Mouse (Mus musculus) heart, embryonic 16.5 days (tissue): ENCODE measurements around the gene Rtl6. TPM values are rescaled to one million over a fixed set of nuclear protein-coding genes. Genes with fewer than 3 reads are reported as not detected.
A peak's percentile ranks its signal among the peaks of the same experiment; 100 is the strongest.

Source experiments
- ATAC-seq: fragments of 200-750 bp; cut with Nextera tagmentation; replicated peaks from 2 replicates; pipeline ENCODE4 v1.8.0; 2017; ENCODE audit warnings: moderate number of reproducible peaks; ENCODE audit not compliant: insufficient read depth, low FRiP score; ENCODE audit errors: extremely low read depth
- H3K27ac ChIP-seq: fragments of 300-500 bp; sonication (generic); 2 replicates; pipeline ENCODE4 v1.5.1; 2014; ENCODE audit warnings: mild to moderate bottlenecking, low read length, control low read depth, moderate library complexity
- H3K27me3 ChIP-seq: fragments of 300-500 bp; sonication (generic); 2 replicates; pipeline ENCODE4 v1.6.1; 2014; ENCODE audit warnings: low read length, mixed read lengths; ENCODE audit not compliant: control insufficient read depth, insufficient read depth
- H3K36me3 ChIP-seq: fragments of 300-500 bp; sonication (generic); 2 replicates; pipeline ENCODE4 v1.6.1; 2014; ENCODE audit not compliant: control insufficient read depth, insufficient read depth
- H3K4me1 ChIP-seq: fragments of 300-500 bp; sonication (generic); 2 replicates; pipeline ENCODE4 v1.6.1; 2014; ENCODE audit warnings: low read length, mixed read lengths; ENCODE audit not compliant: control insufficient read depth, insufficient read depth
- H3K4me2 ChIP-seq: fragments of 300-500 bp; sonication (generic); 2 replicates; pipeline ENCODE4 v1.6.1; 2014; ENCODE audit warnings: low read depth, mild to moderate bottlenecking, control low read depth, low read length
- H3K4me3 ChIP-seq: fragments of 300-500 bp; sonication (generic); 2 replicates; pipeline ENCODE4 v1.5.1; 2014; ENCODE audit warnings: mild to moderate bottlenecking, control low read depth, low read length
- H3K9ac ChIP-seq: fragments of 300-500 bp; sonication (generic); 2 replicates; pipeline ENCODE4 v1.6.1; 2014; ENCODE audit warnings: low read length, control low read depth
- H3K9me3 ChIP-seq: fragments of 300-500 bp; sonication (generic); replicated peaks from 2 replicates; pipeline ENCODE4 v1.6.1; 2016; ENCODE audit warnings: low read length; ENCODE audit not compliant: control insufficient read depth
- WGBS: fragments of 180-500 bp; shearing (Covaris S2); extraction: QIAGEN DNeasy Blood & Tissue Kit; methylation state at CpG from one replicate; pipeline ENCODE4 v1.1.7; 2014; 5-methylcytosine and 5-hydroxymethylcytosine counted together
- polyA plus RNA-seq: library from polyadenylated mRNA; unstranded; fragments of >200 nt; fragmentation: Nextera tagmentation; extraction: Ambion mirVana; gene quantifications from 2 replicates; pipeline ENCODE4 v1.2.1, GENCODE M21; 2015

The Rtl6 gene
- polyA plus RNA-seq, result 9.7 and 9.9 TPM in 2 replicates

DNA sequence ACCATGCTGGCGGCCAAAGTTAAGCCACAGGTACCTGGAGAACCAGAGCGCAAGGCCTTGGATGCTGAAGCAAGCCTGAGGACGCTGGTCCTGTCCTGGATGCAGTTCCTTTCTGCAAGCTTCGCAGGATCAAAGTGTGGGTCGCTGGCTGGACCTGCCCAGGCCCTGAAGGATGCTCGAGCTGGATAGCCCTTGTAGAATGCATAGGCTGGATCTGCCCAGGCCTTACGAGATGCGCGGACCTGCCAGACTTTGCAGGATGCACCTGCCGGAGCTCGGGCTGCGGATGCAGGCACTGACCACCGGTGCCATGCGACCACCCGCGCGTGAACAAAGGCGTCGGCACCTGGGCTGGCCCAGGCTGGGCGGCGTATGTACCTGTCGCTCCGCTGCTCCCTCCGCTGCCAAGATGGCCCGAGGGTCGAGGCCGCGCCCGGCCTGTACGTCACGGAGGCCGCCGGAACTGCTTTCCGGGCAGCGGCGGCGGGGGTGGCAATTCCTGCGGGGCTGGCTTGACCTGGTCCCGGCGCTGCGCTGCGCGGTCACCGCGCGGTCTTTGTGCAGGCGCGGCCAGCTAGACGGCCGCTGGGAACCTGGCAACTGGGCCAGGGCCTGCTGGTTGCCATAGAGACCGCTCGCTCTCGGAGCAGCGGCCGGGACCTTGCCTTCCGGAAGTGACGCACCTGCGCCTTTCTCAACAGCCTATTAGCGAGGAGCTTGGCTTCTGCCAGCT lies at the start of gene Rtl6:
Gene Rtl6, minus strand, starts transcription at position 635 of the 733 bp plus-strand sequence.
- ATAC-seq, result peak; percentile 87
- Histone ChIP-seq H3K27me3 (no peaks in the 10 kb centered on the region), H3K9me3 (no peaks in the 10 kb centered on the region), H3K27ac (peak within 1 kb of the TSS; percentile 24; the same call in 1 of the 2 replicates), H3K4me3 (peak within 1 kb of the TSS; percentile 76), H3K4me1 (0 out of 2 replicates have a peak, but pooled peaks cover 2% of the 10 kb centered on the region), H3K9ac (peak within 1 kb of the TSS; percentile 84), H3K36me3 (peaks cover 8% of the 10 kb centered on the region; the same call in 1 of the 2 replicates), H3K4me2 (peak within 1 kb of the TSS; percentile 72)
- WGBS, result 9% methylated on average over 59 of the region's 59 CpGs

DNA sequence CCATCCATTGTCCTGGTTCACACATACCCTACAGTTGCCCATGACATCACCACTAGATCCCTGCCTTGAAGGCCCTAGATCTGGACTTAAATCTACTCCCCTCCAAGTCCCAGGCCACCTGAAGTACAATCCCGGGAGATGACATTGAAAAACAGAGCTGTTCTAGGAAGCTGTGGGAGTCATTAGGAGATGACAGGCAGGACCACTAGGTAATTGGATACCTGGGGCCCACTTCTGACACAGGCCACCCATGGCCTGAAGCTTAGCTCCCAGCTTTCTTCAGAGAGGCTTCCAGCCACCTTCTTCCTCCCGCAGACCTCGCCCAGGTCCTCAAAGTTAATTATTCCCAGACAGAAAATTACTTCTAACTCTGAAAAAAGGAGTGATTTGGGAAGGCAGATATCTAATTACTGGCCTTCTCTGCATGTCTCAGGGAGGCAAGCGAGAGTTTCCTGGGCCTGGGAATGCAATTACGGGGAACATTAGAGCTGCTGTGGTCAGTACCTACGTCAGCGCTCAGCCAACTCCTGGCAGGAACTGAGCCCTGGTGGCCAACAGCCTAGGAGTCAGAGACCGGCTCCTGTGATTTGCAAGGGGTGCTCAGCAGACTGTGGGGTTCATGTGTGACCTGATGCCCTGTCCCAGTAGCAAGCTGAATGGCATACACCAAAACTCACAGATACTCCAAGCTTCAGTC lies 45.8 kb upstream of the Rtl6 start:
- H3K4me3 ChIP-seq, result no peak overlapping the region
- no peaks in the 10 kb centered on the region for H3K27me3 ChIP-seq
- H3K27ac ChIP-seq, result no peak overlapping the region
- no peak overlapping the region for H3K4me2 ChIP-seq
- H3K36me3 ChIP-seq, result no peaks in the 10 kb centered on the region
- H3K9me3 ChIP-seq, result no peaks in the 10 kb centered on the region; the same call in 1 of the 2 replicates
- 78% methylated on average over 8 of the region's 8 CpGs for WGBS
- ATAC-seq, result no peak
- H3K9ac ChIP-seq, result no peak overlapping the region
- H3K4me1 ChIP-seq, result no peaks in the 10 kb centered on the region

GRCm38 (mm10) chr15:84600977-84601595 lies 43.5 kb upstream of the Rtl6 start:
- Histone ChIP-seq H3K4me1 (no peaks in the 10 kb centered on the region), H3K27ac (no peak overlapping the region), H3K9me3 (no peaks in the 10 kb centered on the region; the same call in 1 of the 2 replicates), H3K4me3 (no peak overlapping the region), H3K27me3 (no peaks in the 10 kb centered on the region), H3K9ac (no peak overlapping the region), H3K36me3 (no peaks in the 10 kb centered on the region), H3K4me2 (no peak overlapping the region)
- WGBS, result 65% methylated on average over 9 of the region's 9 CpGs
- no peak for ATAC-seq

GRCm38 (mm10) chr15:84598911-84599310 lies 41.3 kb upstream of the Rtl6 start:
- no peak overlapping the region for H3K4me3 ChIP-seq
- ATAC-seq, result no peak
- H3K27me3 ChIP-seq, result no peaks in the 10 kb centered on the region
- H3K27ac ChIP-seq, result no peak overlapping the region
- 86% methylated on average over 2 of the region's 2 CpGs for WGBS
- no peak overlapping the region for H3K9ac ChIP-seq
- no peaks in the 10 kb centered on the region for H3K36me3 ChIP-seq
- H3K4me1 ChIP-seq, result peaks cover 5% of the 10 kb centered on the region; the same call in 1 of the 2 replicates
- no peaks in the 10 kb centered on the region for H3K9me3 ChIP-seq
- no peak overlapping the region for H3K4me2 ChIP-seq

GRCm38 (mm10) chr15:84597816-84598215 lies 40.2 kb upstream of the Rtl6 start:
- Histone ChIP-seq H3K27ac (no peak overlapping the region), H3K4me1 (peaks cover 5% of the 10 kb centered on the region; the same call in 1 of the 2 replicates), H3K9ac (no peak overlapping the region), H3K9me3 (no peaks in the 10 kb centered on the region), H3K4me2 (no peak overlapping the region), H3K27me3 (no peaks in the 10 kb centered on the region), H3K4me3 (no peak overlapping the region), H3K36me3 (no peaks in the 10 kb centered on the region)
- 76% methylated on average over 1 of the region's 1 CpGs for WGBS
- no peak for ATAC-seq

GRCm38 (mm10) chr15:84597021-84597420 lies 39.4 kb upstream of the Rtl6 start:
- Histone ChIP-seq H3K27me3 (no peaks in the 10 kb centered on the region), H3K4me1 (peaks cover 11% of the 10 kb centered on the region), H3K9ac (no peak overlapping the region), H3K4me3 (no peak overlapping the region), H3K27ac (no peak overlapping the region), H3K36me3 (no peaks in the 10 kb centered on the region), H3K9me3 (no peaks in the 10 kb centered on the region), H3K4me2 (no peak overlapping the region)
- no peak for ATAC-seq

DNA sequence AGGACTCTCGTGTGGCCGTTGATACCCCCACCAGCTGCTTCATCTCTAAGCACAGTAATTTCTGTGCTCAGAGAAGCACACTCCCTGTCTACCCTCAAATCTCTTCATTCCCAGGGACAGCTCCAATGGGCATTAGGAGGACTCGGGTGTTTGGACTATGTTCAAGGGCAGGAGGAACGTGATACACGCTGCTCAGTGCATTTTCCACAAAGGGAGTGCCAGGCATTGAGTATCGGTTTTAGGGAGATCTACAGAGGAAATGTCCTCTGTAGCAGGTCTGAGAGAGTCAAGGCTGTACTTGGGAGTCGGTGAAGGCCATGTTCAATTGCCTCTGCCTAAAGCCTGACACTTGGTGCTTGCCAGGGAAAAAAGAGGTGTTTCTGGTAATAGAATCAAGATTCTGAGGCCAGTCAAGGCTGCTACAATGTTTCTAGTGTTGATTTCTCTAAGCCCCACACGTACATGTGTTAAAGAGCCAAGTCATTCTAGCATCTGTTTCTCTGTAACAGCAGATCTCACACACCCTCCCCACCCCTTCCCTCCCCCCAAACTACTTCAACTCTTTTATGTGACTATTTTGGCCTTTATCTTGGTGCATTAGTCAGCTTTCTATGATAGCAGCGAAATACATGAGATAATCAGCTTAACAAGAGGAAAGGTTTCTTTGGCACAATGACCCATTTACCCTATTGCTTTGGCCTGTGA lies 37.8 kb upstream of the Rtl6 start:
- Histone ChIP-seq H3K36me3 (no peaks in the 10 kb centered on the region), H3K4me3 (no peak overlapping the region), H3K27me3 (no peaks in the 10 kb centered on the region), H3K9me3 (no peaks in the 10 kb centered on the region), H3K4me2 (no peak overlapping the region), H3K4me1 (peaks cover 13% of the 10 kb centered on the region), H3K9ac (no peak overlapping the region), H3K27ac (no peak overlapping the region)
- ATAC-seq, result no peak
- WGBS, result 44% methylated on average over 9 of the region's 9 CpGs

DNA sequence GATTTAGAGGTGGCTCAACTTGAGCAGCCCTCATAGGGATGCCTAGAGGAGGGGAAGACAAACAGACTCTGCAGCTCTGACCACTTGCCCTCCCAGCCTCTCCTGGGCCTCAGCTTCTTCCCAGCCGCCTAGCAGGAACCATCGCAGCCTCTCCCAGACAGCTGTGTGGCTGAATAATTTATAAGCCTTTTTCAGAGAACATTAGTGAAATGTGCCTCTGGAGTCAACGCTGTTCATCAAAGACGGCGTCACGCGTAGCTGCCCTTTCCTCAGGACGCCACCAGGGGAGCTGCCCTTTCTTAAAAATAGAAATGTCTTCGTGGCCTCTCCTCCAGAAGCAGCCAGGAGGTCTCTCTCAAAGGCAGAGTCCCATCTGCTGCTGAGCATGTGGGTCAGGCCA lies 35.9 kb upstream of the Rtl6 start:
- Histone ChIP-seq H3K4me2 (no peak overlapping the region), H3K9ac (no peak overlapping the region), H3K36me3 (no peaks in the 10 kb centered on the region), H3K9me3 (no peaks in the 10 kb centered on the region), H3K27ac (no peak overlapping the region), H3K4me3 (no peak overlapping the region), H3K27me3 (no peaks in the 10 kb centered on the region), H3K4me1 (peaks cover 13% of the 10 kb centered on the region)
- no peak for ATAC-seq
- 48% methylated on average over 9 of the region's 9 CpGs for WGBS
